Comparison of ENCODE assay signal across 18 mouse cellular contexts in genomic region chr17:47474250-47474649, GRCm38 (mm10). TPM values are rescaled to one million over a fixed set of nuclear protein-coding genes. Genes with fewer than 3 reads are reported as not detected.
A peak's percentile ranks its signal among the peaks of the same experiment; 100 is the strongest.
DNase-seq lines count a peak whose midpoint lies in the region; ATAC-seq and TF ChIP-seq lines count a peak whose summit lies in the region.
"Had no signal": no experiment of that assay in that cellular context is flagged by ENCODE, and none has a peak within 500 bp of the region (broad histone marks: within the 10 kb centered on the region; RNA-seq: fewer than 3 reads in every experiment).

No protein-coding gene starts in this region.

- no peaks in the 10 kb centered on the region for H3K9me3 ChIP-seq in liver, embryonic 11.5 days (ENCODE audit: control insufficient read depth, low read length)
- H3K9me3 ChIP-seq in stomach, embryonic 14.5 days (ENCODE audit: control insufficient read depth, low read depth, low read length): no peaks in the 10 kb centered on the region
- no peaks in the 10 kb centered on the region for H3K9me3 ChIP-seq in stomach, embryonic 16.5 days (replicated peaks; ENCODE audit: control insufficient read depth, low read length)
- H3K9me3 ChIP-seq in heart, embryonic 12.5 days (replicated peaks): no peaks in the 10 kb centered on the region
- H3K9me3 ChIP-seq: embryonic facial prominence, embryonic 13.5 days; embryonic facial prominence, embryonic 15.5 days; forebrain, embryonic 10.5 days; forebrain, embryonic 12.5 days had no signal

- H3K4me3 ChIP-seq in liver, adult 2 months (ENCODE audit: insufficient read depth, low read depth, low read length): no peak overlapping the region
- no peak overlapping the region for H3K4me3 ChIP-seq in liver, embryonic 11.5 days (ENCODE audit: low read depth, low read length)
- H3K4me3 ChIP-seq in stomach, embryonic 14.5 days (ENCODE audit: low read depth, low read length): no peak overlapping the region
- no peak overlapping the region for H3K4me3 ChIP-seq in stomach, embryonic 16.5 days (replicated peaks; ENCODE audit: low read length)
- no peak overlapping the region for H3K4me3 ChIP-seq in heart, embryonic 12.5 days
- H3K4me3 ChIP-seq: embryonic facial prominence, embryonic 13.5 days; embryonic facial prominence, embryonic 15.5 days; erythroblast, embryonic 14.5 days; forebrain, embryonic 10.5 days; forebrain, embryonic 12.5 days had no signal

- no peak overlapping the region for H3K9ac ChIP-seq in liver, adult 2 months (ENCODE audit: low read depth, low read length)
- no peak overlapping the region for H3K9ac ChIP-seq in liver, embryonic 11.5 days (ENCODE audit: low read depth, low read length)
- H3K9ac ChIP-seq in stomach, embryonic 14.5 days (replicated peaks; ENCODE audit: low read depth, low read length): no peak overlapping the region
- H3K9ac ChIP-seq in stomach, embryonic 16.5 days (ENCODE audit: low read length): no peak overlapping the region
- H3K9ac ChIP-seq in heart, embryonic 12.5 days: no peak overlapping the region
- H3K9ac ChIP-seq: embryonic facial prominence, embryonic 13.5 days; embryonic facial prominence, embryonic 15.5 days; forebrain, embryonic 12.5 days had no signal

- no peak for DNase-seq in liver, adult 2 months (ENCODE audit: extremely low read depth, low read depth, low spot score)
- DNase-seq in liver, embryonic 11.5 days (ENCODE audit: low spot score): no peak
- no peak for DNase-seq in heart, adult 8-10 months (ENCODE audit: low spot score)
- DNase-seq: cerebellum, adult 11 months had no signal

- H3K4me1 ChIP-seq in liver, adult 2 months (ENCODE audit: control insufficient read depth, insufficient read depth, low read length): peaks cover 21% of the 10 kb centered on the region
- H3K4me1 ChIP-seq in liver, embryonic 11.5 days (replicated peaks; ENCODE audit: control insufficient read depth, insufficient read depth, low read length): peaks cover 12% of the 10 kb centered on the region
- H3K4me1 ChIP-seq in stomach, embryonic 14.5 days (ENCODE audit: control insufficient read depth, insufficient read depth, low read length): peaks cover 23% of the 10 kb centered on the region
- peaks cover 32% of the 10 kb centered on the region for H3K4me1 ChIP-seq in stomach, embryonic 16.5 days (ENCODE audit: control insufficient read depth, insufficient read depth, low read length)
- H3K4me1 ChIP-seq in heart, embryonic 12.5 days (replicated peaks): peaks cover 24% of the 10 kb centered on the region

- peak overlapping the region; percentile 86; the same call in 1 of the 2 replicates for H3K27ac ChIP-seq in liver, adult 2 months (replicated peaks; ENCODE audit: insufficient read depth, low read depth, low read length)
- no peak overlapping the region for H3K27ac ChIP-seq in liver, embryonic 11.5 days (ENCODE audit: low read depth, low read length)
- H3K27ac ChIP-seq in stomach, embryonic 14.5 days (ENCODE audit: low read length): no peak overlapping the region
- peak overlapping the region; percentile 78; the same call in 1 of the 2 replicates for H3K27ac ChIP-seq in stomach, embryonic 16.5 days (ENCODE audit: low read length)
- H3K27ac ChIP-seq in heart, embryonic 12.5 days (ENCODE audit: poor library complexity, severe bottlenecking): no peak overlapping the region
- H3K27ac ChIP-seq: embryonic facial prominence, embryonic 13.5 days; embryonic facial prominence, embryonic 15.5 days; forebrain, embryonic 10.5 days; forebrain, embryonic 12.5 days had no signal

- H3K79me2 ChIP-seq in liver, adult 2 months (ENCODE audit: control insufficient read depth, insufficient read depth, low read length): no peaks in the 10 kb centered on the region

- no peak overlapping the region for H3K4me2 ChIP-seq in liver, embryonic 11.5 days
- H3K4me2 ChIP-seq in stomach, embryonic 14.5 days (replicated peaks; ENCODE audit: low read depth, low read length): no peak overlapping the region
- H3K4me2 ChIP-seq in stomach, embryonic 16.5 days (ENCODE audit: low read depth, low read length): no peak overlapping the region
- no peak overlapping the region for H3K4me2 ChIP-seq in heart, embryonic 12.5 days
- H3K4me2 ChIP-seq: embryonic facial prominence, embryonic 13.5 days; embryonic facial prominence, embryonic 15.5 days; forebrain, embryonic 12.5 days had no signal

- WGBS in liver, adult 2 months: 61% methylated on average over 4 of the region's 4 CpGs
- 67% methylated on average over 4 of the region's 4 CpGs for WGBS in liver, embryonic 11.5 days
- 64% methylated on average over 4 of the region's 4 CpGs for WGBS in stomach, embryonic 14.5 days
- WGBS in stomach, embryonic 16.5 days: 66% methylated on average over 4 of the region's 4 CpGs
- 73% methylated on average over 4 of the region's 4 CpGs for WGBS in heart, embryonic 12.5 days

- no peaks in the 10 kb centered on the region for H3K36me3 ChIP-seq in liver, adult 2 months (ENCODE audit: control insufficient read depth, insufficient read depth, low read length)
- H3K36me3 ChIP-seq in liver, embryonic 11.5 days (ENCODE audit: control insufficient read depth, insufficient read depth, low read length): no peaks in the 10 kb centered on the region
- no peaks in the 10 kb centered on the region for H3K36me3 ChIP-seq in stomach, embryonic 14.5 days (ENCODE audit: control insufficient read depth, insufficient read depth, low read length)
- no peaks in the 10 kb centered on the region for H3K36me3 ChIP-seq in stomach, embryonic 16.5 days (ENCODE audit: control insufficient read depth, insufficient read depth, low read length)
- no peaks in the 10 kb centered on the region for H3K36me3 ChIP-seq in heart, embryonic 12.5 days
- H3K36me3 ChIP-seq: embryonic facial prominence, embryonic 13.5 days; embryonic facial prominence, embryonic 15.5 days; forebrain, embryonic 10.5 days; forebrain, embryonic 12.5 days had no signal

- no peak for ATAC-seq in liver, embryonic 11.5 days (replicated peaks; ENCODE audit: low FRiP score)
- 0 out of 2 replicates have a peak, but pooled peaks have one; percentile 53 for ATAC-seq in stomach, embryonic 14.5 days (ENCODE audit: insufficient number of reproducible peaks, insufficient read depth, low FRiP score, low read depth)
- ATAC-seq in stomach, embryonic 16.5 days (ENCODE audit: insufficient read depth, low FRiP score): no peak
- no peak for ATAC-seq in heart, embryonic 12.5 days (ENCODE audit: insufficient number of reproducible peaks, low FRiP score)
- ATAC-seq: forebrain, embryonic 14.5 days had no signal

- no peak for TF ChIP-seq POLR2A in liver, adult 2 months (IDR thresholded peaks at IDR 0.05; ENCODE audit: extremely low read depth, insufficient read depth, low read length)

- TF ChIP-seq CTCF in liver, adult 2 months (IDR thresholded peaks at IDR 0.05; ENCODE audit: low read depth, low read length): no peak

- no peaks in the 10 kb centered on the region for H3K27me3 ChIP-seq in liver, adult 2 months (ENCODE audit: control insufficient read depth, insufficient read depth, low read length)
- H3K27me3 ChIP-seq in liver, embryonic 11.5 days (replicated peaks; ENCODE audit: control insufficient read depth, insufficient read depth, low read length): peaks cover 8% of the 10 kb centered on the region
- no peaks in the 10 kb centered on the region for H3K27me3 ChIP-seq in stomach, embryonic 14.5 days (ENCODE audit: control insufficient read depth, insufficient read depth, low read length)
- no peaks in the 10 kb centered on the region for H3K27me3 ChIP-seq in stomach, embryonic 16.5 days (ENCODE audit: control insufficient read depth, insufficient read depth, low read length)
- peaks cover 9% of the 10 kb centered on the region; the same call in 1 of the 2 replicates for H3K27me3 ChIP-seq in heart, embryonic 12.5 days (replicated peaks)
- H3K27me3 ChIP-seq: embryonic facial prominence, embryonic 15.5 days had no signal

RNA-seq across cellular contexts. Expression of gene Taf8, which starts 27.8 kb away (rescaled TPM):
- 8.2 and 8.7 TPM in 2 replicates for total RNA-seq in liver, adult 2 months (2014; rRNA removed)
- polyA plus RNA-seq in liver, adult 2 months (2012; rRNA removed): 7.8 and 9.6 TPM in 2 replicates
- polyA plus RNA-seq in liver, embryonic 11.5 days (2014; fragmentation: Nextera tagmentation; extraction: Ambion mirVana): 20.7 and 21.3 TPM in 2 replicates
- 24.5 and 27.3 TPM in 2 replicates for polyA plus RNA-seq in stomach, embryonic 14.5 days (2014; fragmentation: Nextera tagmentation; extraction: Ambion mirVana)
- polyA plus RNA-seq in stomach, embryonic 16.5 days (2015; fragmentation: Nextera tagmentation; extraction: Ambion mirVana): 25.7 and 27.3 TPM in 2 replicates
- polyA plus RNA-seq in heart, embryonic 12.5 days (2016; fragmentation: Nextera tagmentation; extraction: Ambion mirVana): 21.1 and 22.1 TPM in 2 replicates
- 10 to 100 TPM in 2 of 4 experiments, 1 to 10 TPM in 2; 9.1 to 12.5 (median 10.4) TPM for total RNA-seq in heart, adult 8-10 months (2022)

RNA-seq across cellular contexts. Expression of gene Ccnd3, which starts 30.6 kb away (rescaled TPM):
- 16.8 and 23.4 TPM in 2 replicates for total RNA-seq in liver, adult 2 months (2014; rRNA removed)
- 39.1 and 41.8 TPM in 2 replicates for polyA plus RNA-seq in liver, adult 2 months (2012; rRNA removed)
- 525 and 530 TPM in 2 replicates for polyA plus RNA-seq in liver, embryonic 11.5 days (2014; fragmentation: Nextera tagmentation; extraction: Ambion mirVana)
- 425 and 428 TPM in 2 replicates for polyA plus RNA-seq in stomach, embryonic 14.5 days (2014; fragmentation: Nextera tagmentation; extraction: Ambion mirVana)
- polyA plus RNA-seq in stomach, embryonic 16.5 days (2015; fragmentation: Nextera tagmentation; extraction: Ambion mirVana): 334 and 340 TPM in 2 replicates
- 533 and 538 TPM in 2 replicates for polyA plus RNA-seq in heart, embryonic 12.5 days (2016; fragmentation: Nextera tagmentation; extraction: Ambion mirVana)
- 10 to 100 TPM; 74.4 to 82.2 (median 75.2) TPM for total RNA-seq in heart, adult 8-10 months (2022)

RNA-seq across cellular contexts. Expression of gene 1700001C19Rik, which starts 37.1 kb away (rescaled TPM):
- total RNA-seq in liver, adult 2 months (2014; rRNA removed): 12.2 and 16.2 TPM in 2 replicates
- 11.7 and 12.2 TPM in 2 replicates for polyA plus RNA-seq in liver, adult 2 months (2012; rRNA removed)
- 0.52 and 0.96 TPM in 2 replicates for polyA plus RNA-seq in liver, embryonic 11.5 days (2014; fragmentation: Nextera tagmentation; extraction: Ambion mirVana)
- 0.31 and 0.58 TPM in 2 replicates for polyA plus RNA-seq in stomach, embryonic 14.5 days (2014; fragmentation: Nextera tagmentation; extraction: Ambion mirVana)
- polyA plus RNA-seq in stomach, embryonic 16.5 days (2015; fragmentation: Nextera tagmentation; extraction: Ambion mirVana): 0.21 and 0.24 TPM in 2 replicates
- 1.0 and 1.2 TPM in 2 replicates for polyA plus RNA-seq in heart, embryonic 12.5 days (2016; fragmentation: Nextera tagmentation; extraction: Ambion mirVana)
- total RNA-seq in heart, adult 8-10 months (2022): not detected
- total RNA-seq: adrenal gland, adult 2 months; adrenal gland, postnatal 25 days; common myeloid progenitor, adult 5-6 weeks; MEL had no signal
- polyA plus RNA-seq: C2C12; erythroblast, embryonic 14.5 days; forebrain, embryonic 10.5 days had no signal

RNA-seq across cellular contexts. Expression of gene AI661453, which starts 37.8 kb away (rescaled TPM):
- 2.4 and 6.2 TPM in 2 replicates for total RNA-seq in liver, adult 2 months (2014; rRNA removed)
- 5.7 and 6.3 TPM in 2 replicates for polyA plus RNA-seq in liver, adult 2 months (2012; rRNA removed)
- polyA plus RNA-seq in liver, embryonic 11.5 days (2014; fragmentation: Nextera tagmentation; extraction: Ambion mirVana): 0.22 and 0.23 TPM in 2 replicates
- 4.7 and 4.8 TPM in 2 replicates for polyA plus RNA-seq in stomach, embryonic 14.5 days (2014; fragmentation: Nextera tagmentation; extraction: Ambion mirVana)
- polyA plus RNA-seq in stomach, embryonic 16.5 days (2015; fragmentation: Nextera tagmentation; extraction: Ambion mirVana): 5.1 and 7.7 TPM in 2 replicates
- 0.85 and 1.1 TPM in 2 replicates for polyA plus RNA-seq in heart, embryonic 12.5 days (2016; fragmentation: Nextera tagmentation; extraction: Ambion mirVana)
- 1 to 10 TPM in 3 of 4 experiments, under 1 TPM in 1; 0.50 to 2.1 (median 1.2) TPM for total RNA-seq in heart, adult 8-10 months (2022)
- total RNA-seq: MEL had no signal
- polyA plus RNA-seq: erythroblast, embryonic 14.5 days had no signal

Comparison
In these comparisons a context has a peak if more than half of its experiments do, and no peak if none do; other contexts are left out.
1. H3K27ac ChIP-seq: peak in liver, adult 2 months (single experiment) and stomach, embryonic 16.5 days (single experiment); none in liver, embryonic 11.5 days (single experiment), stomach, embryonic 14.5 days (single experiment) and heart, embryonic 12.5 days (single experiment).